Mouse (Mus musculus) megakaryocyte-erythroid progenitor cell, adult 5 weeks (primary cell): ENCODE measurements around the gene Dgka. TPM values are rescaled to one million over a fixed set of nuclear protein-coding genes. Genes with fewer than 3 reads are reported as not detected.

ENCODE experiments used
- polyA plus RNA-seq: library from polyadenylated mRNA; stranded (reverse); fragments of >175 nt; gene quantifications from 2 replicates; pipeline ENCODE4 v1.2.3, GENCODE M21; 2012

Gene Dgka
- 3.2 and 3.3 TPM in 2 replicates for polyA plus RNA-seq

GRCm38 (mm10) chr10:128744680-128745601, at the start of gene Dgka:
Gene Dgka, minus strand, starts transcription at chr10:128744855.

GRCm38 (mm10) chr10:128790398-128791124, 45.9 kb upstream of the Dgka start, which contains the start of gene Mmp19:
Gene Mmp19, plus strand, starts transcription at chr10:128790910.

GRCm38 (mm10) chr10:128747646-128748251, 3.1 kb upstream of the Dgka start, which contains the start of gene Pym1:
Gene Pym1, plus strand, starts transcription at chr10:128747889.

GRCm38 (mm10) chr10:128704491-128705316, 40.0 kb downstream of the Dgka start, which contains the start of gene Cdk2:
Gene Cdk2, minus strand, starts transcription at chr10:128705031.

GRCm38 (mm10) chr10:128703895-128704294, 40.8 kb downstream of the Dgka start, which contains the start of gene Pmel:
Gene Pmel, plus strand, starts transcription at chr10:128704195.

GRCm38 (mm10) chr10:128695992-128696807, 48.5 kb downstream of the Dgka start, which contains the start of gene Rab5b:
Gene Rab5b, minus strand, starts transcription at chr10:128696264.

GRCm38 (mm10) chr10:128673763-128674468, 70.7 kb downstream of the Dgka start, which contains the start of gene Suox:
Gene Suox, minus strand, starts transcription at chr10:128674073.

Other genes with a start within 250 kb of the Dgka start
- gene Myl6b, start 246.2 kb downstream of the Dgka start, polyA plus RNA-seq: 18.3 and 25.9 TPM in 2 replicates
- 147 and 159 TPM in 2 replicates for gene Esyt1, start 219.0 kb downstream of the Dgka start, polyA plus RNA-seq
- gene Zc3h10, start 197.1 kb downstream of the Dgka start, polyA plus RNA-seq: 33.5 and 34.0 TPM in 2 replicates
- 8,366 and 9,270 TPM in 2 replicates for gene Rpl41, start 195.6 kb downstream of the Dgka start, polyA plus RNA-seq
- 508 and 557 TPM in 2 replicates for gene Pa2g4, start 178.9 kb downstream of the Dgka start, polyA plus RNA-seq
- gene Erbb3, start 155.2 kb downstream of the Dgka start, polyA plus RNA-seq: 0.46 and 0.58 TPM in 2 replicates
- gene Rps26, start 118.1 kb downstream of the Dgka start, polyA plus RNA-seq: 4,910 and 5,054 TPM in 2 replicates
- 0.13 and 0.15 TPM in 2 replicates for gene Ikzf4, start 98.9 kb downstream of the Dgka start, polyA plus RNA-seq
- 1.2 and 1.3 TPM in 2 replicates for gene Suox, start 70.8 kb downstream of the Dgka start, polyA plus RNA-seq
- gene Rab5b, start 48.6 kb downstream of the Dgka start, polyA plus RNA-seq: 12.0 and 19.6 TPM in 2 replicates
- 0.37 and 0.69 TPM in 2 replicates for gene Pmel, start 40.7 kb downstream of the Dgka start, polyA plus RNA-seq
- gene Cdk2, start 39.8 kb downstream of the Dgka start, polyA plus RNA-seq: 28.2 and 29.2 TPM in 2 replicates
- gene Pym1, start 3.0 kb upstream of the Dgka start, polyA plus RNA-seq: 116 and 137 TPM in 2 replicates
- 1.5 and 2.3 TPM in 2 replicates for gene Mmp19, start 46.1 kb upstream of the Dgka start, polyA plus RNA-seq
- 10.5 and 11.0 TPM in 2 replicates for gene Dnajc14, start 59.2 kb upstream of the Dgka start, polyA plus RNA-seq
- 3.9 and 4.2 TPM in 2 replicates for gene Tmem198b, start 59.5 kb upstream of the Dgka start, polyA plus RNA-seq
- 17.1 and 19.3 TPM in 2 replicates for gene Sarnp, start 72.5 kb upstream of the Dgka start, polyA plus RNA-seq
- gene Ormdl2, start 76.8 kb upstream of the Dgka start, polyA plus RNA-seq: 15.8 and 20.5 TPM in 2 replicates
- gene Gdf11, start 146.9 kb upstream of the Dgka start, polyA plus RNA-seq: 0.11 and 0.16 TPM in 2 replicates
- 48.8 and 52.5 TPM in 2 replicates for gene Cd63, start 156.1 kb upstream of the Dgka start, polyA plus RNA-seq
- gene Rdh5, start 178.0 kb upstream of the Dgka start, polyA plus RNA-seq: 2.5 and 3.0 TPM in 2 replicates
- 264 and 304 TPM in 2 replicates for gene Bloc1s1, start 179.2 kb upstream of the Dgka start, polyA plus RNA-seq
- gene Itga7, start 189.0 kb upstream of the Dgka start, polyA plus RNA-seq: 0.04 and 0.10 TPM in 2 replicates
- gene Mettl7b, start 216.1 kb upstream of the Dgka start, polyA plus RNA-seq: not detected in 2 replicates
- not detected in 2 replicates for gene Olfr9, start 244.6 kb upstream of the Dgka start, polyA plus RNA-seq